Mouse (Mus musculus): ENCODE measurements at regions not wholly inside any gene's neighbourhood (a gene's known extent, or its start where the extent isn't known, plus 50 kb on each side); places are given as distances from the start of the nearest gene placed in this dataset.
"Not testable (repeated sequence)": the region's sequence is repeated elsewhere in the genome, so short reads cannot be mapped to it uniquely, and the experiment has no call there.

- Histone ChIP-seq H3K9me3 (replicated peaks; ENCODE audit: control insufficient read depth, low read length) (no peaks in the 10 kb centered on the region), H3K4me2 (ENCODE audit: low read length) (no peak overlapping the region), H3K27ac (ENCODE audit: low read depth, low read length) (no peak overlapping the region), H3K4me1 (ENCODE audit: control insufficient read depth, insufficient read depth, low read length) (no peaks in the 10 kb centered on the region; the same call in 1 of the 2 replicates), H3K4me3 (ENCODE audit: low read depth, low read length) (no peak overlapping the region), H3K36me3 (ENCODE audit: control insufficient read depth, insufficient read depth, low read length) (no peaks in the 10 kb centered on the region), H3K9ac (ENCODE audit: low read length) (no peak overlapping the region), H3K27me3 (replicated peaks; ENCODE audit: control insufficient read depth, insufficient read depth, low read length) (no peaks in the 10 kb centered on the region)
- DNase-seq (ENCODE audit: low spot score) (no peak), ATAC-seq (peak; percentile 48; the same call in 1 of the 2 replicates)
- 25% methylated on average over 3 of the region's 3 CpGs for WGBS
These were observed 575.8 kb upstream of the Cobl start for GRCm38 (mm10) chr11:13040584-13040983.

GRCm38 (mm10) chr11:13032464-13032863, 567.7 kb upstream of the Cobl start:
- H3K9ac ChIP-seq (ENCODE audit: low read length): no peak overlapping the region
- no peak for ATAC-seq
- no peak overlapping the region for H3K4me3 ChIP-seq (ENCODE audit: low read depth, low read length)
- no peaks in the 10 kb centered on the region for H3K4me1 ChIP-seq (ENCODE audit: control insufficient read depth, insufficient read depth, low read length)
- DNase-seq (ENCODE audit: low spot score): no peak
- H3K9me3 ChIP-seq (replicated peaks; ENCODE audit: control insufficient read depth, low read length): no peaks in the 10 kb centered on the region
- H3K27me3 ChIP-seq (replicated peaks; ENCODE audit: control insufficient read depth, insufficient read depth, low read length): no peaks in the 10 kb centered on the region
- no peaks in the 10 kb centered on the region for H3K36me3 ChIP-seq (ENCODE audit: control insufficient read depth, insufficient read depth, low read length)
- no peak overlapping the region for H3K27ac ChIP-seq (ENCODE audit: low read depth, low read length)
- 86% methylated on average over 2 of the region's 2 CpGs for WGBS
- H3K4me2 ChIP-seq (ENCODE audit: low read length): no peak overlapping the region

GRCm38 (mm10) chr11:13008838-13009237, 544.1 kb upstream of the Cobl start:
- H3K4me3 ChIP-seq (ENCODE audit: low read depth, low read length); DNase-seq (ENCODE audit: low spot score); H3K9ac ChIP-seq (ENCODE audit: low read length); H3K9me3 ChIP-seq (replicated peaks; ENCODE audit: control insufficient read depth, low read length); H3K27ac ChIP-seq (ENCODE audit: low read depth, low read length); H3K4me2 ChIP-seq (ENCODE audit: low read length); ATAC-seq; H3K36me3 ChIP-seq (ENCODE audit: control insufficient read depth, insufficient read depth, low read length); H3K27me3 ChIP-seq (replicated peaks; ENCODE audit: control insufficient read depth, insufficient read depth, low read length); H3K4me1 ChIP-seq (ENCODE audit: control insufficient read depth, insufficient read depth, low read length): not testable (repeated sequence)
- 53% methylated on average over 5 of the region's 5 CpGs for WGBS

GRCm38 (mm10) chr11:13006461-13006961, 541.8 kb upstream of the Cobl start:
- not testable (repeated sequence) for H3K4me1 ChIP-seq (ENCODE audit: control insufficient read depth, insufficient read depth, low read length); H3K9ac ChIP-seq (ENCODE audit: low read length); H3K9me3 ChIP-seq (replicated peaks; ENCODE audit: control insufficient read depth, low read length); H3K4me2 ChIP-seq (ENCODE audit: low read length); ATAC-seq; DNase-seq (ENCODE audit: low spot score); H3K4me3 ChIP-seq (ENCODE audit: low read depth, low read length); H3K27ac ChIP-seq (ENCODE audit: low read depth, low read length); H3K36me3 ChIP-seq (ENCODE audit: control insufficient read depth, insufficient read depth, low read length); H3K27me3 ChIP-seq (replicated peaks; ENCODE audit: control insufficient read depth, insufficient read depth, low read length)
- WGBS: 88% methylated on average over 1 of the region's 1 CpGs

GRCm38 (mm10) chr11:13005228-13005627, 540.5 kb upstream of the Cobl start:
- Histone ChIP-seq H3K27me3 (replicated peaks; ENCODE audit: control insufficient read depth, insufficient read depth, low read length) (no peaks in the 10 kb centered on the region), H3K4me1 (ENCODE audit: control insufficient read depth, insufficient read depth, low read length) (no peaks in the 10 kb centered on the region), H3K4me3 (ENCODE audit: low read depth, low read length) (no peak overlapping the region), H3K27ac (ENCODE audit: low read depth, low read length) (no peak overlapping the region), H3K9me3 (replicated peaks; ENCODE audit: control insufficient read depth, low read length) (no peaks in the 10 kb centered on the region), H3K36me3 (ENCODE audit: control insufficient read depth, insufficient read depth, low read length) (no peaks in the 10 kb centered on the region), H3K9ac (ENCODE audit: low read length) (no peak overlapping the region), H3K4me2 (ENCODE audit: low read length) (no peak overlapping the region)
- DNase-seq (ENCODE audit: low spot score) (no peak), ATAC-seq (no peak)
- 81% methylated on average over 1 of the region's 1 CpGs for WGBS

GRCm38 (mm10) chr11:12999279-12999678, 534.5 kb upstream of the Cobl start:
- WGBS: 89% methylated on average over 7 of the region's 7 CpGs
- DNase-seq (ENCODE audit: low spot score) (no peak), ATAC-seq (no peak)
- Histone ChIP-seq H3K4me1 (ENCODE audit: control insufficient read depth, insufficient read depth, low read length) (no peaks in the 10 kb centered on the region), H3K4me2 (ENCODE audit: low read length) (no peak overlapping the region), H3K4me3 (ENCODE audit: low read depth, low read length) (no peak overlapping the region), H3K9me3 (replicated peaks; ENCODE audit: control insufficient read depth, low read length) (no peaks in the 10 kb centered on the region), H3K9ac (ENCODE audit: low read length) (no peak overlapping the region), H3K36me3 (ENCODE audit: control insufficient read depth, insufficient read depth, low read length) (no peaks in the 10 kb centered on the region), H3K27ac (ENCODE audit: low read depth, low read length) (no peak overlapping the region), H3K27me3 (replicated peaks; ENCODE audit: control insufficient read depth, insufficient read depth, low read length) (no peaks in the 10 kb centered on the region)

All from forebrain, embryonic 14.5 days (tissue).